Mouse (Mus musculus) lung, postnatal 0 days (tissue): ENCODE measurements at regions not wholly inside any gene's neighbourhood (a gene's known extent, or its start where the extent isn't known, plus 50 kb on each side); places are given as distances from the start of the nearest gene placed in this dataset.

Source experiments
- CTCF ChIP-seq: IDR thresholded peaks from 2 replicates; pipeline ENCODE4 v1.5.1; 2016; ENCODE audit warnings: antibody characterized with exemption, mild to moderate bottlenecking
- EP300 ChIP-seq: IDR thresholded peaks from 2 replicates; pipeline ENCODE4 v1.6.1; 2016; ENCODE audit warnings: antibody characterized with exemption, mild to moderate bottlenecking, control low read depth

- TF ChIP-seq CTCF (no peak), EP300 (no peak)
These were observed 797.1 kb downstream of the Epha4 start for GRCm38 (mm10) chr1:76717639-76718292.
